Mouse (Mus musculus) liver, embryonic 14.5 days (tissue): ENCODE measurements around the gene Psmb3.

Experiments used
- CTCF ChIP-seq: IDR thresholded peaks from 2 replicates; pipeline ENCODE4 v1.5.1; 2016; ENCODE audit warnings: antibody characterized with exemption, low read depth, control low read depth
- EP300 ChIP-seq: IDR thresholded peaks from 2 replicates; pipeline ENCODE4 v1.6.1; 2016; ENCODE audit warnings: antibody characterized with exemption, low read depth

DNA sequence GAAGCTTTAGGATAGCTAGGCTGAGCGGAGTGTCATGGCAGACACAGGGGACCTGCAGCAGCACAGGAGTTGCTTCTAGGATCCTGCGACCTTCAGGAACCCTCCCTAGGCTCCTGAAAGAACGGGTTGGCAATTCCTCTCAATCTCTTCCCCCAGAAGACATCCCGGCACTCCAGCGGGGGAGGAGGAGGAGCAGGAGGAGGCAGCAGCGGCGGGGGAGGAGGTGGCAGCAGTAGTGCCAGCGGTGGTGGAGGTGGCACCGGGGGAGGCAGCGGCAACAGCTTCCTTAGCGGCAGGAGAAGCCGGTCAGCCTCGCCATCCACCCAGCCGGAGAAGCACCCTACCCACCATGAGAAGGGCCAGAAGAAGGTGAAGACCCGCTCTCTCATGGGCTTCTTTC is 33.9 kb upstream of the Psmb3 start:
- TF ChIP-seq CTCF: no peak
- TF ChIP-seq EP300: no peak
